Mouse (Mus musculus) ES-E14 (cell line): Measurements from ENCODE around the gene Banf1. TPM values are rescaled to one million over a fixed set of nuclear protein-coding genes. Genes with fewer than 3 reads are reported as not detected.

Source experiments
- DNase-seq: peaks from one replicate; pipeline ENCODE4 v3.0.0-alpha.2; 2013; ENCODE audit warnings: low read depth, low spot score
- H3K27ac ChIP-seq: 2 replicates; pipeline ENCODE4 v1.5.1; 2012; ENCODE audit warnings: low read depth, mild to moderate bottlenecking, low read length, moderate library complexity, mixed read lengths; ENCODE audit not compliant: poor library complexity, insufficient read depth, severe bottlenecking
- H3K36me3 ChIP-seq: 2 replicates; pipeline ENCODE4 v1.6.1; 2012; ENCODE audit warnings: mild to moderate bottlenecking, low read length, moderate library complexity, mixed read lengths; ENCODE audit not compliant: control insufficient read depth, poor library complexity, insufficient read depth, severe bottlenecking
- H3K4me1 ChIP-seq, 2 experiments: fragments of 150-350 bp in 1 of 2; sonication (generic) in 1 of 2; 2 replicates each; pipeline ENCODE4 v1.6.1; 2012; ENCODE audit warnings: low read length in 2 of 2, mild to moderate bottlenecking in 1 of 2, mixed read lengths in 1 of 2; ENCODE audit not compliant: control insufficient read depth in 2 of 2, insufficient read depth in 2 of 2, poor library complexity in 1 of 2
- H3K4me3 ChIP-seq, 2 experiments: fragments of 150-350 bp in 1 of 2; sonication (generic) in 1 of 2; 2 replicates each; pipeline ENCODE4 v1.5.1; 2012; ENCODE audit warnings: low read length in 2 of 2, low read depth in 1 of 2, mild to moderate bottlenecking in 1 of 2, mixed read lengths in 1 of 2; ENCODE audit not compliant: insufficient read depth in 1 of 2, poor library complexity in 1 of 2, severe bottlenecking in 1 of 2
- H3K9ac ChIP-seq: 2 replicates; pipeline ENCODE4 v1.6.1; 2012; ENCODE audit warnings: low read depth, mild to moderate bottlenecking, low read length, mixed read lengths; ENCODE audit not compliant: poor library complexity, insufficient read depth, severe bottlenecking
- H3K9me3 ChIP-seq: fragments of 150-350 bp; sonication (generic); 2 replicates; pipeline ENCODE4 v1.6.1; 2012; ENCODE audit warnings: low read depth, mild to moderate bottlenecking, low read length; ENCODE audit not compliant: control insufficient read depth, insufficient read depth
- CHD2 ChIP-seq: IDR thresholded peaks from 2 replicates; pipeline ENCODE4 v1.6.1; 2014; ENCODE audit warnings: mild to moderate bottlenecking, low read depth, low read length, inconsistent platforms
- HCFC1 ChIP-seq: IDR thresholded peaks from 2 replicates; pipeline ENCODE4 v1.6.1; 2012; ENCODE audit warnings: low read length, inconsistent platforms, borderline replicate concordance; ENCODE audit not compliant: insufficient read depth
- MAFK ChIP-seq: IDR thresholded peaks from 2 replicates; pipeline ENCODE4 v1.6.1; 2014; ENCODE audit warnings: mild to moderate bottlenecking, low read depth, low read length, inconsistent platforms; ENCODE audit not compliant: insufficient read depth
- ZC3H11A ChIP-seq: IDR thresholded peaks from 2 replicates; pipeline ENCODE4 v1.6.1; 2012; ENCODE audit warnings: low read depth, mild to moderate bottlenecking, inconsistent platforms, low read length, borderline replicate concordance
- ZNF384 ChIP-seq: IDR thresholded peaks from 2 replicates; pipeline ENCODE4 v1.6.1; 2012; ENCODE audit warnings: low read depth, low read length, inconsistent platforms
- in situ Hi-C, 2 experiments: fragments of 600-800 bp; cut with MboI; formaldehyde crosslinking; loops; one replicate each; pipeline ENCODE4 v1.15.1; 2025; ENCODE audit warnings: low sequenced_read_pairs in 2 of 2, inconsistent platforms in 1 of 2; ENCODE audit not compliant: unreplicated experiment in 2 of 2
- total RNA-seq: library from RNA; depleted of rRNA; stranded (reverse); fragments of 300-350 nt; gene quantifications from 2 replicates; pipeline ENCODE4 v1.2.3, GENCODE M21; 2012

Banf1 gene
- total RNA-seq, 1 experiment, result 213 TPM

DNA sequence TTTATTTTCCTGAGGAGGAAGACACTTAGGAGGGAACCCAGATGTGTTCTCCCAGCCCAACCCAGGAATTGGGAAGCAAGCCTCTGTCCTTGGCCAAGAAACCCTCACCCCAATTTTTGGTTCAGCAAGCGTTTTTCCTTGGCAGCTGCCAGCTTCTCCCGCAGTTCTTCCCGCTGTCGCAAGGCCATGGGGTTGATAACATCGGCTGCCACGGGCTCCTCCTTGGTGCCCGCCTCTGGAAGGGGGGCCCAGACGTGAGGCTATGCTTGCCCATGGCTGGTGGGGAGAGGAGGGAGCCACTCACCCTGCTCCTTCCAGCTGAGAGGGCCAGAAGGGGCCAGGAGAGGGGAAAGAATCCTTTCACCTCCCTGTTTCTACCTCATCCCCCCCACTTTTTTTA lies 17.7 kb upstream of the Banf1 start:
- Histone ChIP-seq H3K9me3 (no peaks in the 10 kb centered on the region), H3K4me1 (peaks cover 2 to 4% of the 10 kb centered on the region in 2 experiments; a peak in 1 of 4 replicates), H3K36me3 (peaks cover 58% of the 10 kb centered on the region), H3K9ac (no peak overlapping the region), H3K27ac (no peak overlapping the region), H3K4me3 (no peak overlapping the region)
- in situ Hi-C loops, result no loop called here
- TF ChIP-seq ZNF384 (no peak), CHD2 (no peak), MAFK (no peak), HCFC1 (no peak), ZC3H11A (no peak)
- no peak for DNase-seq

DNA sequence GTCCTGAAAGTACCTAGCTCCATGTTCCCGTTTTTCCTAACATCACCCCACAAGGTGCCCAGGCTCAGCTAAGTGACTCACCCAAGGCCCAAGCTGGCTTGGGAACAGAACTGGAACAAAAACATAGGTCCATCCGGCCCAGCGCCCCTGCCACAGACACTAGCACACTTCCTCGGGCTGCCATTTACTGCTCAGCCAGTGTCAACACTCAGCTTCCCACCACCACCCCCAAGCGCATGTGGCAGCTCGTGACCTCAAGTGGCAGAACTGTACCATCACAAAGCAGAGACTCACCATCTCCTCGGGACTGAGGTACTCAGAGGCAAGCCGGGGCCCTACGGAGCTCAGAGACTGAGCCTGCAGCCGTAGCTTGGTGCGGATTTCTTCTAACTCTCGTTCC lies 16.4 kb upstream of the Banf1 start:
- in situ Hi-C loops, result no loop called here
- no peak overlapping the region for H3K4me3 ChIP-seq
- H3K4me1 ChIP-seq, result peaks cover 2 to 4% of the 10 kb centered on the region in 2 experiments; a peak in 1 of 4 replicates
- peaks cover 70% of the 10 kb centered on the region for H3K36me3 ChIP-seq
- no peak overlapping the region for H3K9ac ChIP-seq
- no peaks in the 10 kb centered on the region for H3K9me3 ChIP-seq
- no peak for TF ChIP-seq HCFC1
- TF ChIP-seq ZC3H11A, result no peak
- no peak for TF ChIP-seq CHD2
- no peak for TF ChIP-seq ZNF384
- no peak for TF ChIP-seq MAFK
- H3K27ac ChIP-seq, result no peak overlapping the region
- no peak for DNase-seq

DNA sequence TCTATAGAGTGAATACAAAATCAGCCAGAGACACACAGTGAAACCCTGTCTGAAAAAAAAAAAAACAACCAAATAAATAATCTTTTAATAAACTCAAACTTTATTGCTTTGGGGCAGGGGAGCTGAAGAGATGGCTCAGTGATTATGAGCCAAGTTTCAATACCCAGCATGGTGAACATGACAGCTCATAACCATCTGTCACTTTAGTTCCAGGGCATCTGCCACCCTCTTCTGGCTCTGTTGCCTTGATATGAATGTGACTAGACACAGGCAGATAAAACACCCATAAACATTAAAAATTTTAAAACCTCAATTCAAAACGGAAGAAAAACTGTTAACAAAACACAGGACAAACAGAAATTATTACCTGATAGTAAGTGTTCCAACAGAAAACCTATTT lies 10.5 kb upstream of the Banf1 start:
- H3K4me3 ChIP-seq, result no peak overlapping the region
- DNase-seq, result no peak
- TF ChIP-seq ZC3H11A (no peak), MAFK (no peak), ZNF384 (no peak), CHD2 (no peak), HCFC1 (no peak)
- H3K27ac ChIP-seq, result no peak overlapping the region
- no peak overlapping the region for H3K9ac ChIP-seq
- in situ Hi-C loops, result no loop called here
- no peaks in the 10 kb centered on the region for H3K9me3 ChIP-seq
- peaks cover 46% of the 10 kb centered on the region for H3K36me3 ChIP-seq
- peaks cover 0 to 4% of the 10 kb centered on the region in 2 experiments; a peak in 2 of 4 replicates for H3K4me1 ChIP-seq

DNA sequence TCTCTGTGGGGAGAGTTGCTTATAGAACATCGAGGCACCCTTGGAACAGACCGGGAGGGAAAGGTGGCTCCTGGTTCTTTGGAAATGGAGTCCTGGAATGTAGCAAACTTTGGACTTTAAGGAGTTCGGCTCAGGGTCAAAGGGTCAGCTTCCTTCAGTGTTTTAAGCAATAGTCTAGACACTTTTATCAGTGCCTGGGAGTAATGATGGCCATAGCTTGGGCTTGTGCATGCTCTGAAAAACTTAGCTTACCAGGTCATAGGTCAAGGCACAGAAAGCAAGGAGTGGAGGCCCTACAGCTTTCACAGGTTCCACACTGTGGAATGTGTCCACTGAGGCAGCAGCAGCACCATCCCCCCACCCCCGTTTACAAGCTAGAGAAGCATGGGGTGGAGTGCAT lies 7.8 kb upstream of the Banf1 start:
- peaks cover 35% of the 10 kb centered on the region for H3K36me3 ChIP-seq
- H3K27ac ChIP-seq, result no peak overlapping the region
- no peak overlapping the region for H3K4me3 ChIP-seq
- peaks cover 0 to 4% of the 10 kb centered on the region in 2 experiments; a peak in 2 of 4 replicates for H3K4me1 ChIP-seq
- in situ Hi-C loops, result no loop called here
- H3K9ac ChIP-seq, result no peak overlapping the region
- H3K9me3 ChIP-seq, result no peaks in the 10 kb centered on the region
- TF ChIP-seq ZC3H11A, result no peak
- no peak for TF ChIP-seq HCFC1
- TF ChIP-seq ZNF384, result no peak
- no peak for TF ChIP-seq MAFK
- no peak for TF ChIP-seq CHD2
- DNase-seq, result no peak

DNA sequence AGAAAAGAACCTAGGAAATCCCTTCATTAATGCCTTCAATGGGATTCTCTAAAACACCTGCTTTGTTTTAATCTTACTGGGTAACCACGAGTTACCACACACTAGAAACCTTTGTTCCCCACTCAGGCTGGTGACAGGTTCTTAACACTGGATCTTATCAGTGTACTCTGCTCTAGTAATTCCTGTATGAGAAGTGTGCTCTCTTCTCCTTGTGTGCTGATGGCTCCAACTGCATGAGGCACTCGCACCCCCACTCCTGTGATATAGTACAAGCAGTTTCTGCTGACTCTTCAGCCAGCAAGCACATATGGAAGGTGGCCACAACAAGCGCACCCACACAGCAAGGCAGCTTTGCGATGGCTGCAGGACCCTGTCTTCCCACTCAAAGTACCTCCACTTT lies 7.2 kb upstream of the Banf1 start:
- TF ChIP-seq MAFK (no peak), HCFC1 (no peak), CHD2 (no peak), ZC3H11A (no peak), ZNF384 (no peak)
- in situ Hi-C loops, result no loop called here
- Histone ChIP-seq H3K9ac (no peak overlapping the region), H3K4me1 (peaks cover 0 to 4% of the 10 kb centered on the region in 2 experiments; a peak in 2 of 4 replicates), H3K27ac (no peak overlapping the region), H3K4me3 (no peak overlapping the region), H3K9me3 (no peaks in the 10 kb centered on the region), H3K36me3 (peaks cover 31% of the 10 kb centered on the region)
- no peak for DNase-seq
